Mouse (Mus musculus) testis, adult 2 months (tissue): ENCODE results near the gene Rgs8.

ENCODE experiments used
- CTCF ChIP-seq: fragments of 200-500 bp; IDR thresholded peaks from 2 replicates; pipeline ENCODE4 v1.5.1; 2012; ENCODE audit warnings: low read depth, mild to moderate bottlenecking, inconsistent platforms, low read length, moderate library complexity; ENCODE audit not compliant: control insufficient read depth, insufficient read depth, insufficient replicate concordance
- POLR2A ChIP-seq: fragments of 200-500 bp; IDR thresholded peaks from 2 replicates; pipeline ENCODE4 v1.6.1; 2012; ENCODE audit warnings: low read depth, mild to moderate bottlenecking, inconsistent platforms, low read length, moderate library complexity; ENCODE audit not compliant: control insufficient read depth

DNA sequence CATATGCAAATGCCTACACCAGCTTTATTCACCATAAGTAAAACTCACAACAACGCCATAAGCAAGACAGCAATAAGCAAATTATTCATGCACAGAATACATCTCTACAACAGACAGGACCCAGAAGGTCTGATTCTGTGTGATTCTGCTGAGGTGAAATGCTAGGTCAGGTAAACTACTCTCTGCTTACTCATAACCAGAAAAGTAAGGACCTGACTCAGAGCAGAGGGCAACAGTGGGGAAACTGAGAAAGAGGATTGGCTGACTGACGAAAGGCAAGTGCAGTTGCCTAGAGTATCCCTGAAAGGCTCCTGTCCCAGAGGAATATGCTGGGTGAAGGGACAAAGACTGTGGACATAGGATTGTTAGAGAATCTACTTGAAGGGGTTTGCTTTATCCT is 59.8 kb downstream of the Rgs8 start:
- TF ChIP-seq POLR2A = no peak
- TF ChIP-seq CTCF = no peak
